Mouse (Mus musculus): ENCODE results near the gene Mtif2.

Gene Mtif2

GRCm38 (mm10) chr11:29547752-29548503 lies 21.7 kb downstream of the Mtif2 start, which contains the start of the genes Clhc1 and Rps27a:
Clhc1 (plus strand) TSS chr11:29547950.
Rps27a (minus strand) TSS chr11:29548109.
- in situ Hi-C loops (cut with MboI; ENCODE audit: low pct_unique_long_range_greater_than_20kb in 1 of 2, low sequenced_read_pairs in 2 of 2, unreplicated experiment in 1 of 2): loop anchor here (5.0 to 10.0 kb wide), 2 partner anchors 144 to 147 kb away; partner anchors contain the start of gene Rtn4 (in 2 of the 2)

- in situ Hi-C loops (cut with MboI; ENCODE audit: low pct_unique_long_range_greater_than_20kb in 1 of 2, low sequenced_read_pairs in 2 of 2, unreplicated experiment in 1 of 2): loop anchor here (5.0 to 10.0 kb wide), 2 partner anchors 144 to 146 kb away; partner anchors contain the start of gene Rtn4 (in 2 of the 2)
Observed at GRCm38 (mm10) chr11:29548504-29549424, 22.6 kb downstream of the Mtif2 start.

- in situ Hi-C loops (cut with MboI; ENCODE audit: low pct_unique_long_range_greater_than_20kb in 1 of 2, low sequenced_read_pairs in 2 of 2, unreplicated experiment in 1 of 2): loop anchor here (5.0 to 10.0 kb wide), 2 partner anchors 143 to 145 kb away; partner anchors contain the start of gene Rtn4 (in 2 of the 2)
Observed at GRCm38 (mm10) chr11:29549425-29549778, 23.2 kb downstream of the Mtif2 start.

- in situ Hi-C loops (cut with MboI; ENCODE audit: low pct_unique_long_range_greater_than_20kb in 1 of 2, low sequenced_read_pairs in 2 of 2, unreplicated experiment in 1 of 2): loop anchor here in 1 of 2 experiments (25.0 kb wide), 1 partner anchor 327 kb away; no protein-coding TSS in a partner anchor
Observed at GRCm38 (mm10) chr11:29560452-29560851, 34.2 kb downstream of the Mtif2 start.

- in situ Hi-C loops (cut with MboI; ENCODE audit: low pct_unique_long_range_greater_than_20kb in 1 of 2, low sequenced_read_pairs in 2 of 2, unreplicated experiment in 1 of 2): loop anchor here in 1 of 2 experiments (25.0 kb wide), 1 partner anchor 326 kb away; no protein-coding TSS in a partner anchor
Observed at GRCm38 (mm10) chr11:29560990-29561389, 34.8 kb downstream of the Mtif2 start.

GRCm38 (mm10) chr11:29563406-29563805 lies 37.2 kb downstream of the Mtif2 start:
- in situ Hi-C loops (cut with MboI; ENCODE audit: low pct_unique_long_range_greater_than_20kb in 1 of 2, low sequenced_read_pairs in 2 of 2, unreplicated experiment in 1 of 2): loop anchor here in 1 of 2 experiments (25.0 kb wide), 1 partner anchor 324 kb away; no protein-coding TSS in a partner anchor

GRCm38 (mm10) chr11:29571536-29571935 lies 45.3 kb downstream of the Mtif2 start:
- in situ Hi-C loops (cut with MboI; ENCODE audit: low pct_unique_long_range_greater_than_20kb in 1 of 2, low sequenced_read_pairs in 2 of 2, unreplicated experiment in 1 of 2): loop anchor here in 1 of 2 experiments (25.0 kb wide), 1 partner anchor 316 kb away; no protein-coding TSS in a partner anchor

GRCm38 (mm10) chr11:29572656-29573055 lies 46.4 kb downstream of the Mtif2 start:
- in situ Hi-C loops (cut with MboI; ENCODE audit: low pct_unique_long_range_greater_than_20kb in 1 of 2, low sequenced_read_pairs in 2 of 2, unreplicated experiment in 1 of 2): loop anchor here in 1 of 2 experiments (25.0 kb wide), 1 partner anchor 315 kb away; no protein-coding TSS in a partner anchor

- in situ Hi-C loops (cut with MboI; ENCODE audit: low pct_unique_long_range_greater_than_20kb in 1 of 2, low sequenced_read_pairs in 2 of 2, unreplicated experiment in 1 of 2): no loop called here
Observed at GRCm38 (mm10) chr11:29579610-29580009, 53.4 kb downstream of the Mtif2 start.

All from mouse embryonic stem cell (cell line).